Mouse (Mus musculus): ENCODE data around the gene Ldhc. TPM values are rescaled to one million over a fixed set of nuclear protein-coding genes. Genes with fewer than 3 reads are reported as not detected.
A peak's percentile ranks its signal among the peaks of the same experiment; 100 is the strongest.

The Ldhc gene
- polyA plus RNA-seq, 1 experiment from 2014 or later = not detected

DNA sequence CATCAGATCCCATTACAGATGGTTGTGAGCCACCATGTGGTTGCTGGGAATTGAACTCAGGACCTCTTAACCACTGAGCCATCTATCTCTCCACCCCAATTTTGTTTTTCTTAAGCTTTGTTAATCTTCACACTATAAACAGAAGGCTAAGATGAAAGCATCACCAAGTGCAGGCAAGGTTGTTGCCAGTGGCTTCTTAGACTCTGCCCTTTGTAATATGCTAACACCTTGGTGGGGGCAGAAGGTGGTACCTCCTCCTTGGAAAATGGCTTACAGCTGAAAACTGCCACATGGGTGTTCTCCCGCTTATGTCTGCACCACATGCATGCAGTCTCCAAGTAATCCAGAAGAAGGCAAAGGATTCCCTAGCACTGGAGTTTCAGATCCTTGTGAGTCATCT, 8.3 kb upstream of the Ldhc start:
- no peak overlapping the region for H3K4me3 ChIP-seq (ENCODE audit: low read depth, low read length)
- peaks cover 36% of the 10 kb centered on the region for H3K36me3 ChIP-seq (ENCODE audit: control insufficient read depth, insufficient read depth, low read length)
- DNase-seq (ENCODE audit: low spot score) = no peak
- ATAC-seq (ENCODE audit: low FRiP score, low TSS enrichment) = no peak
- H3K4me1 ChIP-seq (replicated peaks; ENCODE audit: control insufficient read depth, insufficient read depth) = no peaks in the 10 kb centered on the region
- TF ChIP-seq CTCF (IDR thresholded peaks at IDR 0.05; ENCODE audit: low read depth) = no peak
- TF ChIP-seq EP300 (optimal IDR thresholded peaks at IDR 0.05) = no peak
- no peaks in the 10 kb centered on the region for H3K27me3 ChIP-seq (ENCODE audit: control insufficient read depth, insufficient read depth, low read length)
- H3K4me2 ChIP-seq (replicated peaks; ENCODE audit: low read depth) = no peak overlapping the region
- H3K27ac ChIP-seq (replicated peaks) = no peak overlapping the region
- no peak overlapping the region for H3K9ac ChIP-seq (ENCODE audit: low read length)
- 89% methylated on average over 1 of the region's 1 CpGs for WGBS
- H3K9me3 ChIP-seq (ENCODE audit: control insufficient read depth, low read length) = no peaks in the 10 kb centered on the region

DNA sequence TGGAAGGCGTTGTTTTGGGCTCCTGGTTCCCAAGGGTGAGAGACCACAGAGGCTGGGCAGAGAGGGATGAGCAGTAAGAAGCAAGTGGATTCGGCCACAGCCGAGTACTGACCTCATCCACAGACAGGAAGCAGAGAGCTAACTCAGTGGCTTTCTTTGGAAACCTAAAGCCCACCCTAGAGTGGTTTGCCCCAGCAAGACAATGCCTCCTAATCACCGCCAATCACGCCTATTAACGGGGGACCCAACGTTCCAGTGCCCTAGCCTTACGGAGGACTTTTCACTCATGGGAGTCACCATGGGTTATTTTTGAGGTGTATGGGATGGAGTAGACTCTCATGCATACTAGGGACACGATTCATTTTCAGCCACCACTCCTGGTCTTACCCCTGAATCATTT, 7.6 kb upstream of the Ldhc start:
- WGBS = 87% methylated on average over 9 of the region's 9 CpGs
- Histone ChIP-seq H3K4me2 (replicated peaks; ENCODE audit: low read depth) (no peak overlapping the region), H3K4me1 (replicated peaks; ENCODE audit: control insufficient read depth, insufficient read depth) (no peaks in the 10 kb centered on the region), H3K27ac (replicated peaks) (no peak overlapping the region), H3K27me3 (ENCODE audit: control insufficient read depth, insufficient read depth, low read length) (no peaks in the 10 kb centered on the region), H3K4me3 (ENCODE audit: low read depth, low read length) (no peak overlapping the region), H3K9me3 (ENCODE audit: control insufficient read depth, low read length) (no peaks in the 10 kb centered on the region), H3K36me3 (ENCODE audit: control insufficient read depth, insufficient read depth, low read length) (peaks cover 36% of the 10 kb centered on the region), H3K9ac (ENCODE audit: low read length) (no peak overlapping the region)
- TF ChIP-seq CTCF (IDR thresholded peaks at IDR 0.05; ENCODE audit: low read depth) (no peak), EP300 (optimal IDR thresholded peaks at IDR 0.05) (no peak)
- no peak for DNase-seq (ENCODE audit: low spot score)
- ATAC-seq (ENCODE audit: low FRiP score, low TSS enrichment) = no peak

DNA sequence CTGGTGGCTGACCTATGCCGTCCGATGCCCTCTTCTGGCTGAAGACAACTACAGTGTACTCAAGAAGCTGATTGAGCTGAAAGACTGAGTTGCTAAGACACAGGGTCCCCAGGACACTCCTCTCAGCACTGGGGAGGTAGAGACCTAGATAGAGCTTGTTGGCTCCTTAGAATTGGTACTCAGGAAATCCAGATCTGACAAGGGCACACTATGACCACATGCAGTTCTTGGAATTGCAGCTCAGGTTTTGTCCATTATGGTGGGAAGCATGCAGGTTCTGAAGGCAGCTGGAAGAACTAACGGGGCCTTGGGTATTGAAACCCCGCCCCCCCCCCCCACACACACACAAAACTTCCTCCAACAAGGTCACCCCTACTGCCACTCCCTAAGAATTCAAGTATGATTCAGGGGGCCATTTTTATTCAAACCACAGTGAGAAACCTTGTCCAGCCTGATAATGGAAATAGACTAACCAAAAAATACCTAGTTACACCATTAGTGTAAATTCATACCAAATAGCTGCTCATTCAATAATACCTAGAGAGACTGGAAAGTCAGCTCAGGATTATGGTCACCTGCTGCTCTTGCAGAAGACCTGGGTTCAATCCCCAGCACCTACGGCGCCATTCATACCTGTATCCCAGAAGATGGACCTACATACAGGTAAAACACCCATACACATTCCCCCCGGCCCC, 5.0 kb upstream of the Ldhc start:
- no peaks in the 10 kb centered on the region for H3K9me3 ChIP-seq (ENCODE audit: control insufficient read depth, low read length)
- no peak for DNase-seq (ENCODE audit: low spot score)
- H3K27me3 ChIP-seq (ENCODE audit: control insufficient read depth, insufficient read depth, low read length) = no peaks in the 10 kb centered on the region
- no peak overlapping the region for H3K27ac ChIP-seq (replicated peaks)
- H3K4me1 ChIP-seq (replicated peaks; ENCODE audit: control insufficient read depth, insufficient read depth) = no peaks in the 10 kb centered on the region
- peaks cover 24% of the 10 kb centered on the region for H3K36me3 ChIP-seq (ENCODE audit: control insufficient read depth, insufficient read depth, low read length)
- no peak for ATAC-seq (ENCODE audit: low FRiP score, low TSS enrichment)
- H3K4me3 ChIP-seq (ENCODE audit: low read depth, low read length) = no peak overlapping the region
- WGBS = 71% methylated on average over 6 of the region's 7 CpGs
- no peak overlapping the region for H3K4me2 ChIP-seq (replicated peaks; ENCODE audit: low read depth)
- no peak overlapping the region for H3K9ac ChIP-seq (ENCODE audit: low read length)
- TF ChIP-seq CTCF (IDR thresholded peaks at IDR 0.05; ENCODE audit: low read depth) (0 out of 2 replicates have a peak, but pooled peaks have one; percentile 10), EP300 (optimal IDR thresholded peaks at IDR 0.05) (no peak)

DNA sequence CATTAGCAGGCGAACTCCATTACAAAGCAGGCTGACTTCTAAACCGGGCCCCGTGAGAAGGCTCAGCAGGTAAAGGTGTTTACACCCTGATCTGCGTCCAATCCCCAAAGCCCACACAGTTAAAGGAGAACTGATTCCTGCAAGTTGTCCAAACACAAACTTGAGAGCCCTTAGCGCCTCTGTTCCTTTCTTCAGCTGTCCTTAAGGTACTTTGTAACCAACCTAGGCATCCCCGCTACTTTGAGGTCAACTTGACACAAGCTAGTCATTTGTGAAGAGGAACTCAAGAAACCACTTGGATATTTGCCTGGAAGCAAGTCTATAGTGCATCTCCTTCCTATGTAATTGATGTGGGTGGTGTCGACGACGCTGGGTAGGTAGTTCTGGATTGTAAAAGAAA, 3.6 kb upstream of the Ldhc start:
- Histone ChIP-seq H3K4me1 (replicated peaks; ENCODE audit: control insufficient read depth, insufficient read depth) (no peaks in the 10 kb centered on the region), H3K9me3 (ENCODE audit: control insufficient read depth, low read length) (no peaks in the 10 kb centered on the region), H3K36me3 (ENCODE audit: control insufficient read depth, insufficient read depth, low read length) (peaks cover 16% of the 10 kb centered on the region), H3K9ac (ENCODE audit: low read length) (no peak overlapping the region), H3K4me2 (replicated peaks; ENCODE audit: low read depth) (no peak overlapping the region), H3K4me3 (ENCODE audit: low read depth, low read length) (no peak overlapping the region), H3K27ac (replicated peaks) (no peak overlapping the region), H3K27me3 (ENCODE audit: control insufficient read depth, insufficient read depth, low read length) (no peaks in the 10 kb centered on the region)
- ATAC-seq (ENCODE audit: low FRiP score, low TSS enrichment) (no peak), DNase-seq (ENCODE audit: low spot score) (no peak)
- 69% methylated on average over 9 of the region's 9 CpGs for WGBS
- TF ChIP-seq EP300 (optimal IDR thresholded peaks at IDR 0.05) (no peak), CTCF (IDR thresholded peaks at IDR 0.05; ENCODE audit: low read depth) (no peak)

DNA sequence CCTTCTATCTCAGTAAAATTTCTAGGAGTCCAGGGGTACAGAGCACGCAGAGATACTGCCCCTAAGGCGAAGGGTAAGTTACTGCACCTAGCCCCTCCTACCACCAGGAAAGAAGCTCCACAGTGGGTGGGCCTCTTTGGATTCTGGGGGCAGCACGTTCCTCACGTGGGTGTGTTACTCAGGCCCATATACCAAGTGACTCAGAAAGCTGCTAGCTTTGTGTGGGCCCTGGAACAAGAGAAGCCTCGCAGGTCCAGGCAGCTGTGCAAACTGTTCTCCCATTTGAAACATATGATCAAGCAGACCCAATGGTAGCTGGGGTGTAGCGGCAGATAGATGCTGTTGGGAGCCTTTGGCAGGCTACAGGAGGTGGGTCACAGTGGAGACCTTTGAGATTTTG, 2.0 kb upstream of the Ldhc start:
- Histone ChIP-seq H3K9me3 (ENCODE audit: control insufficient read depth, low read length) (no peaks in the 10 kb centered on the region), H3K4me1 (replicated peaks; ENCODE audit: control insufficient read depth, insufficient read depth) (no peaks in the 10 kb centered on the region), H3K4me3 (ENCODE audit: low read depth, low read length) (no peak overlapping the region), H3K27ac (replicated peaks) (no peak overlapping the region), H3K36me3 (ENCODE audit: control insufficient read depth, insufficient read depth, low read length) (peaks cover 8% of the 10 kb centered on the region), H3K27me3 (ENCODE audit: control insufficient read depth, insufficient read depth, low read length) (no peaks in the 10 kb centered on the region), H3K4me2 (replicated peaks; ENCODE audit: low read depth) (no peak overlapping the region), H3K9ac (ENCODE audit: low read length) (no peak overlapping the region)
- WGBS = 47% methylated on average over 6 of the region's 6 CpGs
- ATAC-seq (ENCODE audit: low FRiP score, low TSS enrichment) (peak; percentile 42; the same call in 1 of the 2 replicates), DNase-seq (ENCODE audit: low spot score) (no peak)
- TF ChIP-seq EP300 (optimal IDR thresholded peaks at IDR 0.05) = no peak

DNA sequence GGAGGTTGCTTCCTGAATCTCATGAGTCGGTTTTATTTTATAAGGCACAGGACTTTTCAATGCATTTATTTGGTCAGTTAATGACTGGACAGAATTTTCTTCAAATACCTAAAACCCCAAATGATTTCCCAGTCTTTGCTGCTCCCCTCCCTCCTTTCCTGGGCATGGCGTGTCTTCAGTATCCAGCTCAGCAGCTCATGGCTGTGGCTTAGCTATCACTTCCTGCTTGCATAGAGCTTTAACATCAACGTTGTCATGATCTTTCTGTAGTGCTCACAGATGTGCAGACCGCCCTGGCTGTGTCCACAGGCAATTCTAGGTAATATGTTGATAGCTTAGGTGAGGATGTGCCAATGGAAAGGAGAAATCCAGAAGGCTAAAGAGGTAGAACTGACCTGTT, 11.0 kb downstream of the Ldhc start:
- no peaks in the 10 kb centered on the region for H3K27me3 ChIP-seq (ENCODE audit: control insufficient read depth, insufficient read depth, low read length)
- DNase-seq (ENCODE audit: low spot score) (no peak), ATAC-seq (ENCODE audit: low FRiP score, low TSS enrichment) (no peak)
- TF ChIP-seq EP300 (optimal IDR thresholded peaks at IDR 0.05) (no peak), CTCF (IDR thresholded peaks at IDR 0.05; ENCODE audit: low read depth) (no peak)
- no peak overlapping the region for H3K27ac ChIP-seq (replicated peaks)
- WGBS = 70% methylated on average over 4 of the region's 4 CpGs
- H3K4me3 ChIP-seq (ENCODE audit: low read depth, low read length) = no peak overlapping the region
- H3K4me2 ChIP-seq (replicated peaks; ENCODE audit: low read depth) = no peak overlapping the region
- H3K9me3 ChIP-seq (ENCODE audit: control insufficient read depth, low read length) = no peaks in the 10 kb centered on the region
- H3K4me1 ChIP-seq (replicated peaks; ENCODE audit: control insufficient read depth, insufficient read depth) = no peaks in the 10 kb centered on the region
- H3K36me3 ChIP-seq (ENCODE audit: control insufficient read depth, insufficient read depth, low read length) = no peaks in the 10 kb centered on the region
- no peak overlapping the region for H3K9ac ChIP-seq (ENCODE audit: low read length)

Measured in stomach, postnatal 0 days (tissue).